Mouse (Mus musculus) mouse embryonic stem cell (cell line): ENCODE results near the gene Rgs12.

ENCODE experiments used
- in situ Hi-C, 2 experiments: fragments of 300-500 bp; cut with MboI; formaldehyde crosslinking; loops; 1 replicate in 1 of 2; 3 replicates in 1 of 2; pipeline ENCODE4 v1.14.3; 2019 to 2020; ENCODE audit warnings: low sequenced_read_pairs in 2 of 2, low pct_unique_long_range_greater_than_20kb in 1 of 2, mixed read lengths in 1 of 2; ENCODE audit not compliant: unreplicated experiment in 1 of 2

Rgs12 gene

DNA sequence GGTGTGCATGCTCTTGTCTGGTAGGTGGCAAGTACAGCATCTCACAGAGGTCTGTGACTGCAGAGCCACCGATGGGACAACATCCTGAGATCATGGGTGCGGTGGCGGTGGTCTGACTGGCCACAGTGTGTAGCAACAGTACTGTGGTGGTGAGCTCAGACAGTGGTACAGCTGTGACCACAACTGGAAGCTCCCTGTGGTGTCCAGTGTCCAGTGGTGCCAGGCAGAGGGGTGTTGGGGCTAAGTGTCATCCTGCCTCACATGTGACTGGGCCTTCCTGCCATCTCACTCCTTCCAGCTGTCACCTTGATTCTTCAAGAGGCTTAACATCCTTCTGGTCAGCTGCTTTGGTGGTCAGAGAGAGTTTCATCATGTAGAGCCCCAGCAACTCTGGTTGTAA is 105.4 kb downstream of the Rgs12 start:
- in situ Hi-C loops, result no loop called here

DNA sequence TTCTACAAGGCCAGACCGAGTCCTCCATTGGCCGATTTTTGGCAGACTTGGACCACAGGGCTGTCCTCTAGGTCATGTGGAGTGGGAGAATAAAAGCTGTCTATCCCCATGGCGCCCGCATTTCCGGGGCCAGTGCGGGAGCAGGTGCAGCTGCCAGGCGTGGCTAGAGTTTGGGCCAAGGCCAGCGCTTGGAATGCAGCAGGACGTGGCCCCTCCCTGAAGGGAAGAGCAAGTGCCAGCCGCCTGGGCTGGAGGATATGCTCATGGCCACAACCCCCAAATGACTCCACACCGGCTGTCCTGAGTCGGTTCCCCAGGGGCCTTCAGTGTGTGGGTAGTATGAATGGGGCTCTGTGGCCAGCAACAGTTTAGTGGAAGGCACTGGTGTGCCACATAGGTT is 105.8 kb downstream of the Rgs12 start:
- in situ Hi-C loops, result no loop called here

DNA sequence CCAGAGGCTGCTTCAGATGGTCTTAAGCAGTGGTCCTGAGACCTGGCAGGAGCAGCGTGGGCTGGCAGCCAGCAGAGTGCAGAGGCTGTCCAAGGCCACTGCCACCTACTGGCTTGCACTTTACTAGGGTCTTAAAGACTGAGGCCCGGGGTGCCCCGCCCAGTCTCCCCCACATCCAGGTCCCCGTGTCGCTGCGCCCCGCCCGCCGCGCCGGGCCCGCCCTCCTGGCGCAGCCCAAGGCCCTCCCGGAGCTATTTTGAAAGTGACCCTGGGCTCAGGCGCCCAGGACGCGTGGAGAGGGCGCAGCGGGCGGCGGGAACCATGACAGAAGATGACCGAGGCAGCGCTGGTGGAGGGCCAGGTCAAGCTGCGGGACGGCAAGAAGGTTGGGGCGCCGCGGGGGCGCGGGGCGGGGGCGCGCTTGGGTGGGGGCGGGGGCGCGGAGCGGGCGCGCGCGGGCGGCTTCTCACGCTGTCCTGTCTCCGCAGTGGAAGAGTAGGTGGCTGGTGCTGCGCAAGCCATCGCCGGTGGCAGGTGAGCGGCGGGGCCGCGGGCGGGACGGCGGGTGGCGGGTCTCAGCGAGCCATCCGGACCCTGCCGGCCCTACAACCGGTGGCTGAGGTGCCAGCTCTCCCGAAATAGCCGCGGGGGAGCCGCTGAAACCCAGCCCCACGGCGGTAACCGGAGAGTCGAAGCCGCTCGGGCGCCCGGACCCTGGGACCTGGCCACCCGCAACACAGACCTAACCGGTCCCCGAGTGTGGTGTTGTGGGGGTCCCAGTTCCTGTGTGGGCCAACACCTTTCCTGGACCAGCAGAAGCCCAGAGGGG is 107.6 kb downstream of the Rgs12 start, which contains the start of gene Dok7:
Gene Dok7 (plus strand): TSS at position 163 of the 829 bp plus-strand sequence.
- in situ Hi-C loops, result no loop called here

DNA sequence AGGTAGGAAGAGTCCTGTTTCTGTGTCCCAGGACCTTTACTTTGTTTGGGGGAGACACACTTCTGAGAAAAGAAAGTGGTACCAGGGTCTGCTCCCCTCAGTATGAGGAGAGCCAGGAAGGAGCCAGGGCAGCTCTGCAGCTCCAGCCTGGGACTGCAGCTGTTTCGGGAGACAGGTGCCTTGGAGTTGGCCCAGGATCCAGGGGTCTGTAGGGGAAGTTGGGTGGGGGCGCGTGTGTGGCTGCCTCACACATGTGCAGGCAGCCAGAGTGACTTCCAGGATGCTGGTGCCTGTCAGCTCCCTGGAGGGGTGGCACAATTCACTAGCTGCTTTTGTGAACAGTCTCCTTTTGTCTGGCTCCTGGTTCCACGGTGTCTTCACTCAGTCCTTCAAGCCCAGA is 108.3 kb downstream of the Rgs12 start:
- in situ Hi-C loops, result no loop called here

DNA sequence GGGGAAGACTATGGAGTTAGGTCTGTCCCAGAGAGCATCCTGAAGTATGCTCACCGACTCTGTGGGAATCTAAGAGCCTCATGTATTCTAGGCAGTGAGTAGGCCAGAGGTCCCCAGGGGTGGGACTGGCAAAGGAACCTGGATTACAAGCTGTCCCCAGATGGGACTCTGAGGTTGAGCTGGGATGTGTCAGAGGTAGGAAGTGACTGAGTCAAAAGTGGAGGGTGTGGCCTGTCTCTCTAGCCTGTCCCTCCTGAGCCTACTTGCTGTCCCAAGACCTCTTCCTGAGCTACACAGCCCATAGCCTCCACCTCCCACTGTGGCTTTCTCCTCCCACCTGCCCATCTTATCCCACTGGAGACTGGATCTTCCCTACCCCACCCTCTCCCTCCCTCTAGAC is 109.0 kb downstream of the Rgs12 start:
- in situ Hi-C loops, result no loop called here

DNA sequence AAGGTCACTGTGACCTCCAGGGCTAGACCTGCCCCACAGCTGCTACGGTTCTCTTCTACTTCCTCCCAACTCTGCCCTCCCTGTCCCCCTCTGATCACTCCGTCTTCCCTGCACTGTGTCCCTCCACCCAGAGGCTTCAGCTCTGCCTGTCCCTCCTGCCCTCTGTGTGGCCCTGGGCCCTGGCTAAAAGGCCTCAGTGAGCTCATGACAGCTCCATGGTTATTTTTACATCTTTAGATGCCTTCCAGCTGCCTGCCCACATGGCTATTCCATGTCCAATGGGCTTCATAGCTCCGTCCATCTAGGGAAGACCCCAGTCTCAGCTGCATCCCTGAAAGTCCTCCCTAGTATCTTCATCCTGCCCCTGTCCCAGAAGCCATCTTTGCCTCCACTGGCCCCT is 110.9 kb downstream of the Rgs12 start:
- in situ Hi-C loops, result no loop called here

DNA sequence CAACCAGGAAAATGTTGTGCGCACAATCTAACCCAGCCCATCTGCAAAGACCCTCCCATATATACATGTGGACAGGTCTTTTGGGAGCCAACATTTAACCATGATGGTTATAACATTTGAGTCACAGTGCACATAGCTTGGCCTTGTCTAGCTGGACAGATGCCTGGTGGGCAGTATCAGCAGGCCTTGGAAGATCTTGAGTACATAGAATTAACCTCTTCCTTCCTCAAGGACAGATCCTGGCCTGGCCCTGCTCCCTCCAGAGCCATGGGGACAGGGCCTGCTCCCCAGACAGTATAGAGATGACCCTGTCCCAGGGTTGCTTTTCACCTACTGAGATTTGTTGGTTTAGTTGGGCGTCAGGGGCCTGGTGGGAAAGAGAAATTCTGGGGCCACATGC is 120.6 kb downstream of the Rgs12 start:
- in situ Hi-C loops, result no loop called here

GRCm38 (mm10) chr5:35070314-35070713 is 121.1 kb downstream of the Rgs12 start:
- in situ Hi-C loops, result no loop called here

DNA sequence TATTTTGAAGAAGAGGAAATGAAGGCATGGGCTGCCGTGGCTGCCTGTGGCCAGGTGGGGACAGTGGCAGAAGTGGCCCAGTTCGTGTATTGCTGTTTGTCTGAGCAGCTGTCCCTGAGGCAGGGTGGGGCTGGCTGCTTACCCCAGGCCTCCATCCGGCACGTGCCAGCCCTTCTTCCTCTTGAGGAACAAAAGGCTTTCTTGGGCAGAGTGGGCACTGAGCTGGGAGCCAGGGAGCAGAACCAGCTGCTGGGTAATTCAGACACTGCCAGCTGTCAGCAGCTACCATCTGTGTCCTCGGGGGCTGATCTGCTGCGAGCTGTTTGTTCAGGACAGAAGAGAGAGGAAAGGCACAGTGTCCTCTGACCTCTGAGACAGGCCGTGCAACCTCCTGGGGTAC is 121.7 kb downstream of the Rgs12 start:
- in situ Hi-C loops, result no loop called here

GRCm38 (mm10) chr5:35071855-35072254 is 122.6 kb downstream of the Rgs12 start:
- in situ Hi-C loops, result no loop called here

DNA sequence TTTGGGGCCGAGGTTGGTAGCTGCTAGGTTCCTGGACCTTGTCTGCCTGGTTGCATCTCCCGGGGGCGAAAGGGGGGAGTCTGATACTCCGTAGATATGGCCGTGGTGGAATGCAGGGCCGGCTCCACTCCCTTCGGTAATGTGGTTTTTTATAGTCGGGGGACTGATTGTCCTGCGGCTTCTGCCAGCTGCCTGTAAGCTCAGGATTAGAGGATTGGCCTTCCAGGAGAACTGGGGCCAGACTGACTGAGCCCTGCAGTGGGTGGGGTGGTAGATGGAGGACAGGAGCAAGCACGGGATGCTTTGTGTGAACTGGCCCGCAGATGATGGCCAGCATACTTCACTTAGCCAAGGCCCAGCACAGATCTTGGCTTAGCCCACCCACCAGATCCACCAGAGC is 124.0 kb downstream of the Rgs12 start:
- in situ Hi-C loops, result no loop called here

- in situ Hi-C loops, result no loop called here
These were observed 124.7 kb downstream of the Rgs12 start for GRCm38 (mm10) chr5:35073992-35074391.

DNA sequence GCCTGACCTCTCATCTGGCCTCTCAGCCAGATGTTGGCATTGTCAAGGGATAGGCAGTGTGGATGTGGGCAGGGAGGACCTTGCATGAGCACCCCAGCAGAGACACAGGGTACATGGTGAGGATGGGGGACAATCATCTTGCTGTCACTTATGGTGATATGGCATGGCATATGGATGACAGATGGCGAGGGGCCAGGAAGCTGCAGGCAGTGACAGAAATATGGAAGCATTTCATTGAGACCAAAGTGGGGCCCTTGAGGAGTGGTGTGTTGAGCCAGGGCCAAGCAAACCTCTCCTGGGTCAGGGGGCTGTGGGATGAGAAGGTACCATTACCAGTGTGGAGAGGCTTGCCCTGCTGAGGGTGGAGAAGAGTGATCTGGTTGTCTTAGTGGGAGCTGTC is 127.1 kb downstream of the Rgs12 start:
- in situ Hi-C loops, result no loop called here

DNA sequence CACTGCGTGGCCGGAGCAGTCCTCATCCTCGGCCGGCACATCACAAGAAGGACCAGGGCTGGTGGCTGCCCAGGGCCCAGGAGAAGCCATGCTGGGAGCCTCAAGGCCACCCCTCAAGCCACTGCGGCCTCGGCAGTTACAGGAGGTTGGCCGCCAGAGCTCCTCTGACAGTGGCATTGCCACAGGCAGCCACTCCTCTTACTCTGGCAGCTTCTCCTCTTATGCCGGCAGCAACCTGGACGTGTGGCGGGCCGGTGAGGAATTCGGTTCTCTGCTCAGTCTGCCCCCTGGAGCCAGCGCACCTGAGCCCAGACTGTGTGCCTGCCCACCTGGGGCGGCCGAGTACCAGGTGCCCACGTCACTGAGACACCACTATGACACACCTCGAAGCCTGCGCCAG is 129.9 kb downstream of the Rgs12 start:
- in situ Hi-C loops, result no loop called here

GRCm38 (mm10) chr5:35084913-35085312 is 135.7 kb downstream of the Rgs12 start:
- in situ Hi-C loops, result no loop called here

DNA sequence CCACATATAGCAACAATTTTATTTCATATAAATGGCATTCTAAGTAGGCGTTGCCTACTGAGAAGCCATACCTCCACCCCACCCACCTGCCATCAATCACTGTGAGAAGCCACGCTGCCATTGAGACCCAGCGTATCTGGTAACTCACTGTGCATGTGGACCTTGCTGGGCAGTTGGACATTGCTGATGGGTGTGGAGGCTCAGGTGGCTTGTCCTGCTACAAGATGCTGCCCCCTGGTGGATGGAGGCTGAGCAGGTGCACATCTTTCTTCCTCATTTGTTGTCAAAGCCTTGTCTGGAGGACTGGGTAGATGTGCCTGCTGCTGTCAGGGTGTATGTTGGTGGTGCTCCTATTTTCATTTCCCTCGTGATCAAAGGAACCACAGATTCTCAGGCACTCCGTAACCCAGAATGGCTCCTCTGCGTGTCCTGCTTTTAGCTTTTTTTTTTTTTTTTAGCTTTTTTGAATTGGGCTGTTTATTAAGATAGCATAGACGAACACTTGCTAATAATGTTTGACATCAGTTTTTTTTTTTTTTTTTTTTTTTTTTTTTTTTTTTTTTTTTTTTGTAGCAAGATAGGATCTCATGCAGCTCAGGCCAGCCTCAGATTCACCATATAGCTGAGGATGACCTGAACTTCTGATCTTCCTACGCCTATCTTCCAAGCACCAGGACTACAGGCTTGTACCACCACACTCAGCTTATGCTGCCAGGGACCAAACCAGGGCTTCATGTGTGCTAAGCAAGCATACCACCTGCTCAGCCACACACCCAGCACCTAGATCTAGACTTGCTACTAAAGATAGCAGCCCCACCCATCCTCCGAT is 139.8 kb downstream of the Rgs12 start:
- in situ Hi-C loops, result no loop called here
